Mouse (Mus musculus): ENCODE measurements around the gene Zar1l. TPM values are rescaled to one million over a fixed set of nuclear protein-coding genes. Genes with fewer than 3 reads are reported as not detected.

Zar1l gene
- polyA plus RNA-seq, 1 experiment from 2014 or later = not detected

- peaks cover 0 to 3% of the 10 kb centered on the region in 2 experiments; a peak in 1 of 4 replicates for H3K4me1 ChIP-seq (ENCODE audit: control insufficient read depth in 2 of 2, insufficient read depth in 2 of 2, low read length in 2 of 2)
- peak overlapping the region; percentile 20 to 25; a peak in 3 of 4 replicates for H3K27ac ChIP-seq (replicated peaks in 1 of 2; ENCODE audit: control insufficient read depth in 1 of 2, insufficient read depth in 1 of 2, low read depth in 2 of 2, low read length in 2 of 2)
- peaks cover 81% of the 10 kb centered on the region for H3K36me3 ChIP-seq (ENCODE audit: control insufficient read depth, insufficient read depth, low read length)
- no peak for ATAC-seq (ENCODE audit: insufficient number of reproducible peaks, insufficient read depth, low FRiP score, low read depth)
- no peak overlapping the region for H3K4me2 ChIP-seq (ENCODE audit: low read length)
- no peak overlapping the region for H3K9ac ChIP-seq (ENCODE audit: low read length)
- H3K4me3 ChIP-seq (ENCODE audit: control insufficient read depth in 1 of 2, insufficient read depth in 1 of 2, low read depth in 1 of 2, low read length in 2 of 2) = no peak overlapping the region
- H3K27me3 ChIP-seq (ENCODE audit: control insufficient read depth, insufficient read depth, low read length) = no peaks in the 10 kb centered on the region
- H3K9me3 ChIP-seq (ENCODE audit: control insufficient read depth, low read length) = no peaks in the 10 kb centered on the region
- WGBS = 68% methylated on average over 17 of the region's 17 CpGs
These were observed 59.8 kb downstream of the Zar1l start for GRCm38 (mm10) chr5:150457904-150458739.

DNA sequence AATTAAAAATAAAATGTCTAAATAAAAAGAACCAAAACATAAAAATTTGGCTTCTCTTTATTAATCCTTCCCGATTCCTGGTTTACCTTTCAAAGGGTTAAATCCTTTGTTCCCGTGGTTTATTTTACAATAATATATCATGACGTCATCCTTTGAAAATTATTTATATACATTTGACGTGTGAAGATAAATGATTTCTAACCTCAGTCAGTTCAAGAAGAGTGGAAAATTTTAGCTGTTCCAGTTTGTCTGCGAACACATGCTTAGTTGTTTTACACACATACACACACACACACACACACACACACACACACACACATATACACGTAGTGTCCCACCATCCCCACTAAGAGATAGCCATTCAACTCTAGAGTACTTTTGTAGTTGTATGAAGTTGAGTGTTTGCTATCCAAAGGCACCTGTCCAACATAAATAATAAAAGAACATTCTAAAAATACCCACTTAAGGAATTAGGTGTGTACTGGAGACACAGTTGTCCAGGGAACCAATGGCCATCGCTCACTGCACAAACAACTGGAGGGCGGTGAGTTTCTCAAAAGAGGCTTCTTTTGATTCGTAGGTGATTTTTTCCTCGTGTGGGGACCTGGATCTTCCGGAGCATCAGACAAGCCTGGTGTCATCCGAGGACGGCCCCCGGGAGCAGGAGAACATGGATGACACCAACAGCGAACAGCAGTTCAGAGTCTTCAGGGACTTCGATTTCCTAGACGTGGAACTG is 60.6 kb downstream of the Zar1l start:
- H3K4me2 ChIP-seq (ENCODE audit: low read length) = no peak overlapping the region
- peaks cover 1% of the 10 kb centered on the region; the same call in 1 of the 2 replicates for H3K9me3 ChIP-seq (ENCODE audit: control insufficient read depth, low read length)
- H3K4me3 ChIP-seq (ENCODE audit: control insufficient read depth in 1 of 2, insufficient read depth in 1 of 2, low read depth in 1 of 2, low read length in 2 of 2) = no peak overlapping the region
- peak overlapping the region; percentile 20 to 25; a peak in 3 of 4 replicates for H3K27ac ChIP-seq (replicated peaks in 1 of 2; ENCODE audit: control insufficient read depth in 1 of 2, insufficient read depth in 1 of 2, low read depth in 2 of 2, low read length in 2 of 2)
- peaks cover 0 to 3% of the 10 kb centered on the region in 2 experiments; a peak in 1 of 4 replicates for H3K4me1 ChIP-seq (ENCODE audit: control insufficient read depth in 2 of 2, insufficient read depth in 2 of 2, low read length in 2 of 2)
- 79% methylated on average over 17 of the region's 17 CpGs for WGBS
- no peaks in the 10 kb centered on the region for H3K27me3 ChIP-seq (ENCODE audit: control insufficient read depth, insufficient read depth, low read length)
- no peak for ATAC-seq (ENCODE audit: insufficient number of reproducible peaks, insufficient read depth, low FRiP score, low read depth)
- peaks cover 88% of the 10 kb centered on the region for H3K36me3 ChIP-seq (ENCODE audit: control insufficient read depth, insufficient read depth, low read length)
- H3K9ac ChIP-seq (ENCODE audit: low read length) = no peak overlapping the region

Other genes with a start within 250 kb of the Zar1l start
- gene Brca2, start 4.5 kb upstream of the Zar1l start, polyA plus RNA-seq (2014; fragmentation: Nextera tagmentation; extraction: Ambion mirVana) = 14.4 and 21.2 TPM in 2 replicates
- 3.3 and 3.6 TPM in 2 replicates for gene N4bp2l1, start 79.0 kb upstream of the Zar1l start, polyA plus RNA-seq (2014; fragmentation: Nextera tagmentation; extraction: Ambion mirVana)
- gene N4bp2l2, start 148.0 kb upstream of the Zar1l start, polyA plus RNA-seq (2014; fragmentation: Nextera tagmentation; extraction: Ambion mirVana) = 32.2 and 36.6 TPM in 2 replicates
- gene Pds5b, start 155.6 kb upstream of the Zar1l start, polyA plus RNA-seq (2014; fragmentation: Nextera tagmentation; extraction: Ambion mirVana) = 23.4 and 24.3 TPM in 2 replicates

All from heart, embryonic 14.5 days (tissue).